Mouse (Mus musculus) heart, postnatal 25 days (tissue): ENCODE measurements around the gene Ctcf. TPM values are rescaled to one million over a fixed set of nuclear protein-coding genes. Genes with fewer than 3 reads are reported as not detected.

Experiments used
- DNase-seq: peaks from one replicate; pipeline ENCODE4 v3.0.0; 2022; ENCODE audit warnings: low spot score
- intact Hi-C: fragments of 180-260 bp; cut with DNase I; formaldehyde crosslinking; loops from one replicate; pipeline ENCODE4 v1.15.1; 2025
- total RNA-seq, 2 experiments: library from RNA; stranded (reverse); gene quantifications; 2 replicates each; pipeline ENCODE4 v1.2.3; 2021

Ctcf gene
- total RNA-seq, 2 experiments from 2014 or later = 36.4 to 43.6 TPM

GRCm38 (mm10) chr8:105637601-105638041 is 1.3 kb downstream of the Ctcf start:
- intact Hi-C loops = loop anchor here (2.0 to 5.0 kb wide), 2 partner anchors 41 to 50 kb away; partner anchors contain the start of gene Carmil2
- DNase-seq = no peak

GRCm38 (mm10) chr8:105638510-105638909 is 2.1 kb downstream of the Ctcf start:
- intact Hi-C loops = loop anchor here (5.0 kb wide), 1 partner anchor 49 kb away; the partner anchor contains the start of gene Carmil2
- no peak for DNase-seq

GRCm38 (mm10) chr8:105639835-105640234 is 3.5 kb downstream of the Ctcf start:
- intact Hi-C loops = loop anchor here (5.0 kb wide), 1 partner anchor 47 kb away; the partner anchor contains the start of gene Carmil2
- no peak for DNase-seq

GRCm38 (mm10) chr8:105640511-105640910 is 4.1 kb downstream of the Ctcf start:
- DNase-seq = no peak
- intact Hi-C loops = no loop called here

- no peak for DNase-seq
- intact Hi-C loops = no loop called here
These were observed 8.8 kb downstream of the Ctcf start for GRCm38 (mm10) chr8:105645205-105645604.

- intact Hi-C loops = no loop called here
- DNase-seq = no peak
These were observed 12.6 kb downstream of the Ctcf start for GRCm38 (mm10) chr8:105648929-105649328.

GRCm38 (mm10) chr8:105657641-105658040 is 21.3 kb downstream of the Ctcf start:
- DNase-seq = no peak
- intact Hi-C loops = no loop called here

- intact Hi-C loops = no loop called here
These were observed 24.8 kb downstream of the Ctcf start for GRCm38 (mm10) chr8:105661167-105661566.

GRCm38 (mm10) chr8:105677891-105678290 is 41.5 kb downstream of the Ctcf start:
- no peak for DNase-seq
- intact Hi-C loops = no loop called here

More at GRCm38 (mm10) chr8:105661167-105661566, 24.8 kb downstream of the Ctcf start:
- no peak for DNase-seq

- DNase-seq = no peak
- intact Hi-C loops = loop anchor here (5.0 kb wide), 2 partner anchors 48 to 118 kb away; partner anchors contain the start of genes Agrp, Atp6v0d1 and Ctcf
These were observed 49.0 kb downstream of the Ctcf start for GRCm38 (mm10) chr8:105685325-105685724.

GRCm38 (mm10) chr8:105685796-105686308 is 49.5 kb downstream of the Ctcf start, which contains the start of gene Carmil2:
Carmil2 (plus strand) TSS chr8:105686274.
- intact Hi-C loops = loop anchor here (5.0 kb wide), 2 partner anchors 49 to 119 kb away; partner anchors contain the start of genes Agrp, Atp6v0d1 and Ctcf
- no peak for DNase-seq

GRCm38 (mm10) chr8:105686551-105686950 is 50.2 kb downstream of the Ctcf start:
- intact Hi-C loops = loop anchor here (5.0 kb wide), 2 partner anchors 49 to 119 kb away; partner anchors contain the start of genes Agrp, Atp6v0d1 and Ctcf

GRCm38 (mm10) chr8:105687512-105687911 is 51.1 kb downstream of the Ctcf start:
- DNase-seq = no peak
- intact Hi-C loops = loop anchor here (5.0 kb wide), 2 partner anchors 50 to 120 kb away; partner anchors contain the start of genes Agrp, Atp6v0d1 and Ctcf

More at GRCm38 (mm10) chr8:105686551-105686950, 50.2 kb downstream of the Ctcf start:
- no peak for DNase-seq

- DNase-seq = no peak
- intact Hi-C loops = loop anchor here (5.0 kb wide), 2 partner anchors 51 to 121 kb away; partner anchors contain the start of genes Agrp, Atp6v0d1 and Ctcf
These were observed 51.9 kb downstream of the Ctcf start for GRCm38 (mm10) chr8:105688242-105688752.

- intact Hi-C loops = loop anchor here (5.0 kb wide), 2 partner anchors 52 to 122 kb away; partner anchors contain the start of genes Agrp, Atp6v0d1 and Ctcf
- no peak for DNase-seq
These were observed 53.1 kb downstream of the Ctcf start for GRCm38 (mm10) chr8:105689256-105689982.

GRCm38 (mm10) chr8:105689983-105690360 is 53.6 kb downstream of the Ctcf start:
- DNase-seq = no peak
- intact Hi-C loops = loop anchor here (5.0 kb wide), 2 partner anchors 53 to 123 kb away; partner anchors contain the start of genes Agrp, Atp6v0d1 and Ctcf

GRCm38 (mm10) chr8:105690978-105691377 is 54.6 kb downstream of the Ctcf start:
- no peak for DNase-seq
- intact Hi-C loops = no loop called here

- DNase-seq = no peak
- intact Hi-C loops = no loop called here
These were observed 56.2 kb downstream of the Ctcf start for GRCm38 (mm10) chr8:105692449-105693182.

- no peak for DNase-seq
- intact Hi-C loops = no loop called here
These were observed 57.3 kb downstream of the Ctcf start for GRCm38 (mm10) chr8:105693648-105694047.
